Mouse (Mus musculus) thymus, postnatal 36 days (tissue): Measurements from ENCODE around the gene Appl1.
"Not testable (repeated sequence)": the region's sequence is repeated elsewhere in the genome, so short reads cannot be mapped to it uniquely, and the experiment has no call there.

Experiments
- DNase-seq, 2 experiments: peaks; one replicate each; pipeline ENCODE4 v3.0.0; 2022; ENCODE audit warnings: mixed read lengths in 2 of 2

The Appl1 gene

GRCm38 (mm10) chr14:26960518-26960917, 10.5 kb downstream of the Appl1 start:
- no peak for DNase-seq

GRCm38 (mm10) chr14:26956139-26956538, 14.9 kb downstream of the Appl1 start:
- not testable (repeated sequence) for DNase-seq

- no peak for DNase-seq
Observed at GRCm38 (mm10) chr14:26935558-26935957, 35.5 kb downstream of the Appl1 start.

DNA sequence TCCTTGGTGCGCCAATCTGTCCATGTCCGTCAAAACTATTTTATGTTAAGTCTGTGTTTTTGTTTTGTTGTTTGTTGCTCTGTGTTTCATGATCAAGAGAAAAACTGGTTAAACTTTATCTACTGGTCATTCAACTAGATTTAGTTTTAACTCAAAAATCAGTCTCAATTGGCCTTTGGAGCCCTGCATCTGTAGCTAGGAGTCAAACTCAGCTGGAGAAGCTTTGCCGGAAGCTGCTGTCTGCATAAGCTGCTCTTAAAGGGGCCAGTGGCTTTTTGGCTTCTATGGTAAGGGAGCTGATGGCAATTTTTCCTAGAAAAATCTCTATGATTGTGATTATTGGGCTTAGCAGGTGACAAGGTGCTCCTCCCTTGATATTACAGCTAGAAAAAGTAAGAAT, 36.1 kb downstream of the Appl1 start:
- DNase-seq, result no peak

- no peak for DNase-seq
Observed at GRCm38 (mm10) chr14:26923702-26924421, 47.2 kb downstream of the Appl1 start.

DNA sequence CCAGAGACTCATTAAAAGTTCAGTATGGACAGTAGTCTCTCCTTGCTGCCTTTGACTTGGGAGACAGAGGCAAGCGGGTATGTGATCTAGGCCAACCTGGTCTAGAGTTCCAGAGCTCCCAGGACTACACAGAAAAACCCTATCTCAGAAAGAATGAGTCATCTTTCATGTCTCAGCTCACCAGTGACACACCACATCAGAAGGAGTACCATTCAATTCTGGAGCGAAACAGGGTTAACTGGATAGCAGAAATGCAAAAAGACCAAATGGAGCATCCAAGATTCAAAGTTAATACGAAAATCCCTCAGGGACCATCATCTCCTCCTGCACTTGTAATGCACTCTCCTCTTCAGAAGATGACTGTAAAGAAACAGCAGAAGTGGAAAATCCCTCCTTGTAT, 51.7 kb downstream of the Appl1 start:
- no peak for DNase-seq

- DNase-seq, result no peak
Observed at GRCm38 (mm10) chr14:26913681-26914268, 57.3 kb downstream of the Appl1 start.

GRCm38 (mm10) chr14:26911826-26912225, 59.2 kb downstream of the Appl1 start:
- no peak for DNase-seq

- DNase-seq, result no peak
Observed at GRCm38 (mm10) chr14:26911201-26911600, 59.8 kb downstream of the Appl1 start.

GRCm38 (mm10) chr14:26910461-26910860, 60.6 kb downstream of the Appl1 start:
- not testable (repeated sequence) for DNase-seq

DNA sequence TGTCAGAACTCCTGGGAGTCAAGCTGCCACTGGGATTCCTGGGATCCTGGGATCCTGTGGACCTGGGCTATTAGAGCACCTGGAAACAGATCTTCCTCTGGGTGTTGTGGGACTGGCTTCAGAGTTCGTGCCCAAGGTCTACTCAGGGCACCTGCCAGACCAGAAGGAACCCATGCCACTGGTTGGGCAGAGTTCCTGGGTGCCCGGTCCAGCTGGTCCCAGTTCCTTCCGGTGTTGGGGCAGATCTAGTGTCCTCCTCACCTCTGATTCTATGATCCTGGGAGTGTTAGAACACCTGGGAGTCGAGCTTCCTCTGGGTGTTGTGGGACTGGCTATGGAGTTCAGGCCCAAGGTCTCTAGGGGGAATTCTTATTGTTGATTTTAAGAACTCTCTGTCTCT, 63.6 kb downstream of the Appl1 start:
- DNase-seq, result no peak

DNA sequence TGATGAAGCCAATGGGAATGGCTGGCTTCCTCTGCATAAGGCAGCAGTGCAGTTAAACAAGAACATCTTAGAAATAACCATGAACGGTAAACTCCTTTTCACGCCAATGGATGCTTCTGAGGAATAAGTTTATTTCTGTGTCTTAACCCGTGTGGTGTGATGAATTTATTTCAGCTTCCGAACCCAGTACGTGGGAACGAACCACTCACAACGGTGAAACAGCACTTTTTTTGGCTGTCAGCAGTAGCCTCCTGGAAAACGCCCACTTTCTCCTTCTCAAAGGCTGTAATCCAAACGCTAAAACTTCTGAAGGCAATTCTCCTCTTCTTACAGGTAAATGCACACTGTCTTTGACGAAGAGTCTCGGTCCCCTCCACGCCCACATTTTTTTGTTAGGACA, 70.1 kb downstream of the Appl1 start:
- no peak for DNase-seq

DNA sequence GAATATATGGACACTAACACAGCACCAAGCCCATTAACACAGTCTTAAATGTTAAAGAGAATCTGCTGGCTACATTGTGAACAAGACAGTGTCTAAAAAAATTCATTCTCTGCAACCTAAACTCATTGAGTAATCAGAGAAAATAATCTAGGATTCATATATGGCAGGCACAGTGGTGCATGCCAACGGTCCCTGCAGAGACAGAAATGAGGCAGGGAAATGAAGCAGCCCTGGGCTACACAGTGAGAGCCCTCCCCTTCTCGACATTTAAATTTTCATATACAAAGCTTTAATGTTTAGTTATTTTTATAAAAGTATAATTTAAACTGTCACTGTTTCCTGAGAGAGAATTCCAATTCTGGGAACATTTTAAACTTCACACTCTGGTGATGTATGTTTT, 71.5 kb downstream of the Appl1 start:
- DNase-seq, result no peak

GRCm38 (mm10) chr14:26894392-26894791, 76.6 kb downstream of the Appl1 start, which contains the start of gene Asb14:
Asb14 (plus strand) TSS chr14:26894557.
- DNase-seq, result no peak

DNA sequence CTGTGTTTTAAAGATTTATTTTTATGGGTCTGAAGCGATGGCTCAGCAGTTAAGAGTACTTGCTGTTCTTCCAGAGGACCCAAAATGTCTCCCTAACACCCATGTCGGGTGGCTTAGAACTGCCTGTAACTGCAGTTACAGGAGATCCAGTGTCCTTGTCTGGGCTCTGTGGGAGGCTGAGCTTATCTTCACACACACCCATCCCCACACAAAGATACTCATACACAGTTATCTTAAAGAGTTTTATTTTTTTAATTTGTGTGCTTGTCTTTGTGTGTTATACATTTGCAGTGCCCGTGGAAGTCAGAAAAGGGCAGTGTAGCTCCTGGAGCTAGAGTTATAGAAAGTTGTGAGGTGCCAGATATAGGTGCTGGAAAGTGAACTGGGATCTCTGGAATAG, 80.3 kb downstream of the Appl1 start:
- DNase-seq, result no peak

DNA sequence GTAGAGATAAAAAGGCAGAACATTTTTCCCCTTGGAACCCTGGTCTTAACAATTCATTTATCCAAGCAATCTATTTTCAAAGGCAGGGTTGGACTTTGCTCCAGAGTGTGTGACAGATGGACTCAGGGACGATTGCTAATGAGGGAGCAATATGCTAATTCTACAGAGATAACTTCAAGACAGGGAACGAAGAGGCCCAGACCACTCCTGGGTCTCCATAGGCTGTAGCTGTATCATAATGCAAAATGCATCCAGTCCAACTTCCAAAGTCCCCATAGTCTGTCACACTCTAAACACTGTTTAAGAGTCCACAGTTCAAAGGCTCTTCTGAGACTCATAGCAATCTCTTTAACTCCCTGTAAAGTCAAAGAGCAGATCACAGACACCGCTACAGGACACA, 83.8 kb downstream of the Appl1 start:
- DNase-seq, result no peak

DNA sequence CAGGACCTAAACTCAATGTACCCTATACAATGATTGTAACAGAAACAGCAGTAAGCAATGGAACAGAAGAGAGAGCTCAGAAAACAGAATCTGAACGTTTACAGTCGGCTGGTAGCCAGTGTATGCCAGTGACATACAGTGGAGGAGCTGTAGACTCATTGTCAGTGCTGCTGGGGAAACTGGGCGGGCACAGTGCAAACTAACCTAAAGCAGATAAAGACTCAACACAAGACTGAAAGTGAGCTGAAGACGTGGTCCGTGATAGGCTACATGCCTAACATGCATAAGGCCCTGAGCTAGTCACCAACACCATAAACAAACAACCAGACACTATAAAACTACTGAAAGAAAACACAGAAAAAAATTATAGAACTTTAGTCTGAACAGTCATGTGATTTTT, 89.3 kb downstream of the Appl1 start:
- DNase-seq, result no peak

DNA sequence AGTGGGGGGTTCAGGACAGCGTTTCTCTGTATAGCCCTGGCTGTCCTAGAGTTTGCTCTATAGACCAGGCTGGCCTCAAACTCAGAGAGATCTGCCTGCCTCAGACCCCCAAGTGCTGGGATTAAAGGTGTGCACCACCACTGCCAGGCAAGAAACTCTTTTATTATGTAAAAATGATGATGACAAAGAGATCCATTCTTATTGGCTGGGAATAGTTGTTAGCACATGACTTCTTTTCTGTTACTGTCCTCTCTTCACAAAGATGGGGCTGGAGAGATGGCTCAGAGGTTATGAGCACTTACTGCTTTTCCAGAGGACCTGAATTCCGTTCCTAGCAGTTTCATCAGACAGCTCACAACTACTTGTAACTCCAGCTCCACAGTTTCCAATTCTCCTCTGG, 91.1 kb downstream of the Appl1 start:
- no peak for DNase-seq

DNA sequence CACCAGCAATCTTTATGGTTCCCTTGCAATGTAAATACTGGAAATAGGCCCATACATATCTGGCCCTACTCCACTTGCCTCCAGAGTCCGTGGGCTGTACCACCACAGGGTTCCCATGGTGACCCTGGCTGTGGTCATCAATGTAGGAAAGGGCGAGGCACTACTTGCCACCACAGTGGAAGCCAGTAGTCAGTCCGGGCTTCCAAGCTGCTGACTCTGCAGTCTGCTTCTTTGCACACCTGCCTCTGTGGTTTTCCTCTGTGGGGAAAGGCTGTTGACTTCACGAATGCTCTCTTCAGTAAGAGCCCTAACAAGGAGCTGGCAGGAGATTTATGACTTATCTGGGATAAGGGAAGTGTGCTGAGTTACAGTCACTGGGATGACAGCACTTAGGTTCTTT, 92.3 kb downstream of the Appl1 start:
- DNase-seq, result peak; percentile 30 to 57
